Mouse (Mus musculus): ENCODE results near the gene Vamp2. TPM values are rescaled to one million over a fixed set of nuclear protein-coding genes. Genes with fewer than 3 reads are reported as not detected.

Vamp2 gene
- polyA plus RNA-seq, 3 experiments from 2014 or later = 26.9 to 31.5 (median 27.3) TPM

DNA sequence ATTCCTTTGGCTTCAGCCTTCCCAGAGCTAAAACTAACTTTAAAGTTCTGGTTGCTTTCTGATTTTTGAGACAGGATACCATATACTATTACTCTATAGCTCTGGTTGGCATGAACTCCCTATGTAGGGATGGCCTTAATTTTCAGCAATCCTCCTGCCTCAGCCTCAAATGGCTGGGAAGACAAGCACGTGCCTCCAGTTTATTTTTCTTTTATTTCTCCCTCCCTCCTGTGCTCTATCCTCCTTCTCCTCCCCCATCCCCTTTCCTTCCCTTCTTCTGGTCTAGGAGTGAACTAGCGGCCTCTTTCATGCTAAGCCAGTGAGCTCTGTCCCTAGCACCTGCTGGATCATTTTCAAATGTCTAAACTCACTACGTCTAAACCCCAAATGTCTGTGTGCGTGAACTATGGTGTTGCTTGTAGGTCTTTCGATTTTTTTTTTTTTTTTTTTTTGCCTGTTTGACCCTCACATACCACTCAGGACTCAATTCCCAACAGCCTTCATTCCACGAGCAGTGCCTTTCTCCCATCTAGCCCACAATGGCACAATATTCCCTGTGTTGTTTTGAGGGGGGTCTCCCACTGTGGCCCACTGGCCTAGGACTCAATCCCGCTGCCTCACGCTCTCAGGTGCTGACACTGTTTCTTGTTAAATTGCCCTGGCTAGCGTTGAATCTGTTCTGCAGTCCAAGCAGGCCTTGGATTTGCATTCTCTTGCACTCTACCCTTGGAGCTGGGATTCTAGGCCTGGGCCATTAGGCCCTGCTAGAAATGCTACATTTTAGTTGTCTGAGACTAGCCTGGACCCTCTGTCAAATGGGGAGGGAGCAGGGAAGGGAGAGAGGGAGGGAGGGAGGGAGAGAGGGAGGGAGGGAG is 23.8 kb upstream of the Vamp2 start:
- ATAC-seq = no peak

DNA sequence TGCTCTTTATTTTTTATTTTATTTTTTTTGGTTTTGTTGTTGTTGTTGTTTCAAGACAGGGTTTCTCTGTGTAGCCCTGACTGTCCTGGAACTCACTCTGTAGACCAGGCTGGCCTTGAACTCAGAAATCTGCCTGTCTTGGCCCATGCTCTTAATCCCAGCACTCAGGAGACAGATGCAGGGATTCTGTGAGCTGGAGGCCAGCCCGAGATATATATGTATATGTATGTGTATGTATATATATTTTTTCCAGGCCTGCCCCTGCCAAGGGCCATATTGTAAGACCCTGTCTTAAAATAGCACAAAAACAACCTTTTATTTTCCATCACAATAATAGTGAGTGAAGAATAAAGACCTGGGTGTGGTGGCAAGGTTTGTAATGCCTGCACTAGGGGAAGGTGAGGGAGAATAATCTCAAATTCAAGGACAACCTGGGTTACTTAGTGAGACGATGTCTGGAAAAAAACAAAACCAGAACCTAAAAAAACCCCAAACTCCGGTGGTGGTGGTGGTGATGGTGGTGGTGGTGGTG is 22.8 kb upstream of the Vamp2 start:
- ATAC-seq = no peak

DNA sequence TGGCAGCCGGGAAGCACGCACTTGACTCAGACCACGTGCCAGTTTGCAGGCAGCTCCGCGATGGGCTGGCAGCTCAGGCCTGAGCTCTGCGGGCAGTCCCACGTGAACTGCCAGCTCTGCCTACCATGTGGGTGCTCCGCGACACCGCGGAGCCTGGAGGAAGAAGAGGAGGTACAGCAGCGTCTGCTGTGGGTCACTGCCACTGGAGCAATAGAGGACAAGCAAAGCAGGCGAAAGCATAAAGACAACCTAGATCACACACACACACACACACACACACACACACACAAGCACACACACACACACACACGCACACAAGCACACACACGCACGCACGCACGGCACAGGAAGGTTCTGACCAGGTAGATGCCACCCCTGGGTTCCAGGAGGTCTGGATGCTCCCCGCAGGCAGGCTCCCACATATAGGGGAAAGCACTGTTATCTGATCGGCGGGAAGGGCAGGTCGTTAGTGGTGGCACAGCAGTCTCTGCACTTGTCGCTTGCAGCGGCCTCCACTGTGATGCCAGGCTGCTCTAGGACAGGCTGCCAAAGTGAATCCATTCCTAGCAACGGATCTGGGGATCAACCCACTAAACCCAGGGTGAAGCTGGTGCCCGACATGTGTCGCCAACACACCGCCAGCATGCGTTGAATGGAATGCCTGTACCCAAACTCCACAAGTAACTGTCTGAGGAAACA is 22.0 kb upstream of the Vamp2 start:
- no peak for ATAC-seq

DNA sequence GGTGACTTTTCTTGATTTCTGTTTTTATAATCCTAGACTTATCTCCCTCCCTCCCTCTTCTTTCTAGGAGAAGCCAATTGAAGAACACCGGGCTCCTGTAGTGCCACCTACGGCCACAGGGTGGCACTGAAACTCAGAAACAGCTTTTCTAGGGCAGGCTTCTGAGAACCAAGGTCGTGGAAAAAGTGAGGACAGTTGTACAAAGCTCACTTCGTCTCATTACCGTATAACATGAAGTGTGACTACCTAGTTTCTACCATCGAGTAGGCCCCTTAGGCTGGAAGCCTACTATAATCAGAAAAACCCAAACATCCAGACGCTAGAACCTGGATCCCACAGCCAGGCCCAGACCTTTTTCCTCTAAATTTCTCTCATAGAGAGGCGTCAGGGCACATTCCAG is 21.3 kb upstream of the Vamp2 start:
- no peak for ATAC-seq

DNA sequence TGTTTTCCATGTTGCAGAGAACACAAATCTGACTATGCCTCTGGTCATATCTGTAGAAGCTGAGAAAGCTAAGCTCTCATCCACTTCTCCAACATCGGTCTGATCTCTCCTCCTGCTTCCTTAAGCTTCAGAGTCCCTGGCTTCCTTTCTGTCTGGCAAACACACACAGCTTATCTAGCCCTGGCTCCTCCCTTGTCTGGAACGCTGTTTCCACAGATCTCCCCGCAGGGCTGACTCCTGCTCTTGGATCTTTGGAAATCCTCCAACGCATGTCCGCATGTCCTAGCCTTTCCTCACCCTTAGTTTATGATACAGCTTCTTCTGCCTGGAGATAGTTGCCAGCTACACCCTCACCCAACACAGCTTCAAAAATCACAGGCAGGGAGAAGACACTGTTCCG is 20.7 kb upstream of the Vamp2 start:
- no peak for ATAC-seq

DNA sequence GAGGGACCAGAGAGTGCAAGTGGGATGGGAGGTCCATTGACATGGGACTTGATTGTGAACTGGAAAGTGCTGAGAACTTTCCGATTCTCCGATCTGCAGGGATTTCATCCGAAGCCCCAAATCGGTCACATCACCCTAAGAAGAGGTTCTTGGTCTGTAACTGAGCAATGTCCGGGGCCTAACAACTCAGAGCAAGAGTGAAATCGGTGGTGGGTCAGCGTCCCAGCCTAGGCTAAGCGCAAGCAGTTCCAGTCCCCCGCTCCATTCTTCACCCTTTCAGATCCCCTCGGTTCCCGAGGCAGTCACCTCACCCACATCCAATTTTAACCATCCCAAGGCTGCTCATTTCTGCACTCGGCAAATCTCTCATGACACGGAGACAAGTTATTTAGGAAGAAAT is 18.2 kb upstream of the Vamp2 start:
- ATAC-seq = no peak

DNA sequence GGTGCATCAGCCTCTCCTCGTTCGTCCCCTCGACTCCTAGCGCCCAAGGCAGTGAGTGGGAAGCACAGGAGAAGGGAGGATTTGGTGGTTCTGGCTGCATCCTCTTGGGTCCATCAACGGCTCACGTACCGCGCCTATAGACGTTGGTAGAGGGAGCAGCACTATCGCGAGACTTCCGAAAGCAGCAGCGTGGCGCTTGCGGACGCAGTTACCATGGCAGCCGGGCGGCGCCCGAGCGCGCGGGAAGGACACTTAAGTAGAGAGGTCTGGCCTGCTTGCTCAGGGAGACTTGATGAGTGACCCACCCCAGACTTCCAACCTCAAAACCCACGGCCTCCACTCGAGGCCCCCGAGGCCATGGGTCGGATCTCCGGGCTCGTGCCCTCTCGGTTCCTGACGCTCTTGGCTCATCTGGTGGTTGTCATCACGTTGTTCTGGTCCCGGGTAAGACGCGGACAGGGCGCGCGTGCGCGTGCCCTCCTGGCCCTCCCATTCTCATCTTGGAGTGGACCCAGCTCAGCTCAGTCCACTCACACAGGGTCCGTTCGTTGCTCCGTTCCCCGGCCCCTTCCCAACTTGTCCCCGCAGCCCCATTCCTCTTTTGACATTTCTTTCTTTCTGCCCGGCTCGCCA is 17.6 kb upstream of the Vamp2 start, which contains the start of gene Tmem107:
Gene Tmem107 (plus strand): TSS at position 217 of the 633 bp plus-strand sequence.
- peak; percentile 80 for ATAC-seq

DNA sequence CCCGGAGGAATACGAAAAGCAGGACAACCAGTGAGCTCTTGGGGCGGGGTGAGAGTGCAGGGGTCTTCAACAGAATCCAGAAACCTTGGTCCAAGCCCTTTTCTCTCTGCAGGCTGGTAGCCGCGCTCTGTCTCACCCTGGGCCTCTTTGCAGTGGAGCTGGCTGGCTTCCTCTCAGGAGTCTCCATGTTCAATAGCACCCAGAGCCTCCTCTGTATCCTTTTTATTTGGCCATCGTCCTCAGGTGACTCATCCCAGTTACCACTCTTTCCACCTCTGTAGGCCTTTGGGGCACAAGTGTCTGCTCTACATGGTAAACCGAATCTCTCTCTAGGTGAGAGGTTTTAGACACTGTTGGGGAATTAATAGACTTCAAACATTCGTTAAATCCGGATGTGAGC is 17.0 kb upstream of the Vamp2 start:
- no peak for ATAC-seq

DNA sequence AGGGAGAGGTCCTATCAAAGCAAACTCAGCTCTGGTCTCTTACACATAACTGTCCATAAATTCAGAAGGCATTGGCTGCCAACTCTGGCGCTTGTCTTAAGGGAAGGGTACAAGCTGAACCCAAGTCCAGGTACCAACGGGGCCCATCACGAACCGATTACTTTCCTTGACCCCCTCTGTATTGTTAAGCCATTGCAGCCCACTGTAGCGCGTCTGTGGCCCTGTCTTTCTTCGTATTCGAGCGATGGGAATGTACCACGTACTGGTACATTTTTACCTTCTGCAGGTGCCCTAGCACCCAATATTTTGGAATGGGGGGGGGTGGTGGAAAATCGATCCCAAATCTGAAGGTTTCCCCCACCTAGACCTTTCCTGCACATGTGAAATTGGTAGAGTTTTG is 16.1 kb upstream of the Vamp2 start:
- ATAC-seq = no peak

DNA sequence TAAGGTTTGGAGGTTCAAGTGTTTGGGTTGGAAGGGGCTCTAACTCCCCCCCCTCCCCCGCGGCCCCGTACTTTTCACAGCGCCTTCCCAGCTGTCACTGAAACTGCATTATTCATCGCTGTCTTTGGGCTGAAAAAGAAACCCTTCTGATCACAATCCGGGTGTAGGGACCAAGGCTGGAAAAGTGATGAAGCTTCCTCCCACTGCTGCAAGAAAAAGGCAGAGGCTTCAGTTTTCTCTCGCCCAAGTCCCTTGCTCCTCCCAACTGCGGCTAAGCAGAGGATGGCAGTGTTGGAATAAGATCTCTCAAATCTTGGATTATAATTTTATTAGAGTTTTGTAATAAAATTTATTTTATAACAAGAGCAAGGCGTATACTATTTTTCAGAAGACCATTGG is 15.6 kb upstream of the Vamp2 start:
- ATAC-seq = no peak

DNA sequence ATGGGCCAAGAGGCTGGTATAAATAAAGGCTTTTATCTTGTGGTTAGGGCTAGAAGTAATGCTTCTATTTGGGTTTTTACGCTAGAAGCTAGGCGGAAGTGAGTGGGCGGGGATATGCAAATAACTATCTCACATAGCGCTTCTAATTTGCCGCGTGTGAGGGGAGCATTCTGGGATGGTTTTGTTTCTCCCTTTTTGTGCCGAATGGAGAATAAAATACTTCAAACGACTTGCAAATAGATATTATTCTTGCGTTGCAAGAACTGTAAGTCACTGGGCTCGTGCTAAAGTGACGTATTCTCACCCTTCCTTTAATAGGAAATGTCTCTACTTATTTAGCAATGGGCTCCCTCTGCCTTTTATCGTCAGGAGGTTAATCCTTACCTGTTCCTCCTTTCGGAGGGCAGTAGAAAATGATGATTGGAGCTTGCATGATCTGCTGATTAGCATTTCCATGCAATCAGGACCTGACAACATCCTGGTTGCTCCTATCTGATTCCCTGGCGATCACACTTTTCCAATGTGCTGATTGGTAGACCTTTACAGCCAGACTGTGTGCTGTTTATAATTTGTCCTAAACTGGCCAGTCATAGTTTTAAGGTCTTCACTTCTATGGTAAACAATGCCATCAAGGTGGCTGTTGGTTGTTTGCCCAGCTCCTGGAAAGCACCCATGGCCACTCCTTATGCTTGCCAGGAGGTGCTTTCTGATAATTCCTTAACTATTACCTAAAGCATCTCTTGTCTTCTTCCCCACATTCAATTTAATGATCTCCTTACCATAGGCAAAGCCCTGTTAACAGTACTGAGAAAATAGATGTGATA is 15.0 kb upstream of the Vamp2 start:
- ATAC-seq = peak; percentile 76

DNA sequence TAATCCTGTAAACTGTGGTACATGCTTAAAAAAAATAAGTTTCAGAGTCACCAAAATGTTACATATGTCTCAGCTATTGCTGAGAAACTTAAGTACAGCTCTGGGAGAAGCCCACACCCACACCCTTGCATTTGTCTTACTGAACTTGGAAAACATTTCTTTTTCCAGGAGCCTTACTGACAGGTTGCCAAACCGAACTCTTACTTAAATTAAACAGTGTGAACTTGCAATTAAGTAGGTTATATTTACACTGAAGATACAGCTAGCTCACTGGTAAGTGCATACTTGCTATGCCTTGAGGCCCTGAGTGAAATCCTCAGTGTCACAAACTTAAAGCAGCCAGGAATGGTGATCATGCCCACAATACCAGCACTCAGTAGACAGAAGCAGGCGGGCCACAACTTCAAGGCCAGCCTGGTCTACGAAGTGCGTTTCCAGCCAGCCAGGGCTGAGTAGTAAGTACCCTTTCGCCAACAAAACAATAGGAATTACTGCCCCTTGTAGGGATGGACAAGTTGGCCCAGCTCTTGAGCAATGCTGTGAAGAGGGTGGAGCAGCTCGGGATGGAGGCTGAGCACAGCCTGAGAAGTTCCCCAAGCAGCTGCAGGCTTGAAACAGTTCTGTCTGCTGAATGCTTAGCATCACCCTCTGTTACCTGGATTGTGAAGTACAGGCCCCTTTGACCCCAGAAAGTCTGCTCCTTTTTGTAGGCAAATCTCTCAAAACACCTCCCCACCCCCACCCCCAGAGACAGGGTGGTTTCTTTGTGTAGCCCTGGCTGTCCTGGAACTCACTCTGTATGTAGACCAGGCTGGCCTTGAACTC is 14.1 kb upstream of the Vamp2 start:
- no peak for ATAC-seq

DNA sequence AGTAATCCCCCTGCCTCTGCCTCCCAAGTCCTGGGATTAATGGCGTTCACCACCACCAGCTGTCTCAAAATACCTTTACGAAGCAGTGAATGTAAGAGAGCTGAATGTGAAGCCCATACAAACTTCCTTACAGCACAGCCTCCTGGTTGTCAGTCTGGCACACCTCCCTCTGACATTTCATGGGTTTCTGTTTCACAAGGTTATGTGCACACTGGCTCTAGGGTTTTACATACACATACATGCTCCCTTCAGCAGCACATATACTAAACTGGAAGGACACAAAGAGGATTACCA is 13.6 kb upstream of the Vamp2 start:
- no peak for ATAC-seq

DNA sequence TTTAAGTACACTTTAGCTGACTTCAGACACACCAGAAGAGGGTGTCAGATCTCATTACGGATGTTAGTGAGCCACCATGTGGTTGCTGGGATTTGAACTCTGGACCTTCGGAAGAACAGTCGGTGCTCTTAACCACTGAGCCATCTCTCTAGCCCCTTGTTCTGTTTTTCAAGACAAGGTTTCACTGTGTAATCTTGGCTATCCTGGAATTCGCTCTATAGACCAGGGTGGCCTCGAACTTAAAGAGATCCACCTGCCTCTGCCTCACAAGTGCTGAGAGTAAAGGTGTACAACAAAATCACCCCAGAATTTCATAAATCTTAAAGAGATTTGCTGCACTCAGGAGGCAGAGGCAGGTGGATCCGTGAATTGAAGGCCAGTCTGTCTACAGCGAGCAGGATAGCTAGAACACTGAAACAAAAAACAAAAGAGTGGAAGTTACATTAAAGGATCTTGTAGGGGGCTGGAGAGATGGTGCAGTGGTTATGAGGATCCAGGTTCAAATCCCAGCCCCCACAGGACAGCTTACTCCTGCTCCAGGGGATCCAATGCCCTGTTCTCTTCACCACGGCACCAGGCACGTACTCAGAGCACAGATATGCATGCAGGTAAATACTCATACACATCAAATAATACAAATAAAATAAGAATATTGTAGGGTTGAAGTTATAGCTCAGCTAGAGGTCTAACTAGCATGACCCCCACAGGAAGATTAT is 12.4 kb upstream of the Vamp2 start:
- no peak for ATAC-seq

DNA sequence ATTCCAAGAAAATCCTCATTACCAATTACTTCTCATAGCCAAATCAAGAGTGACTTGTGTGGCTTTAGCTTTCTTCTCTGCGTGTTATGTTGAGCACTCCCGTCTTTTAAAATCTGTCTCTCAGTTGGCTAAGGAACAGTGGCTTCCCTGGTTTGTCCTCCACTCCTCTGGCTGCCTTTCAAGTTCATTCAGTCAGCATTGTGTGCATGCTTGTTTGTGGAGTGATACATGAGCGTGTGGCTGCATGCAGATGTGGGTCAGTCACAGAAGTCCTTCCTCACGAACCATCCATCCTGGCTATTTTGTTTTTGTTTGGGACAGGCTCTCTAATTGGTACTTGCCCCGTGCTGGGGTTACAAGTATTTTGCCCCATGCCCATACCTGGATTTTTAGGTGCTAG is 11.7 kb upstream of the Vamp2 start:
- ATAC-seq = no peak

DNA sequence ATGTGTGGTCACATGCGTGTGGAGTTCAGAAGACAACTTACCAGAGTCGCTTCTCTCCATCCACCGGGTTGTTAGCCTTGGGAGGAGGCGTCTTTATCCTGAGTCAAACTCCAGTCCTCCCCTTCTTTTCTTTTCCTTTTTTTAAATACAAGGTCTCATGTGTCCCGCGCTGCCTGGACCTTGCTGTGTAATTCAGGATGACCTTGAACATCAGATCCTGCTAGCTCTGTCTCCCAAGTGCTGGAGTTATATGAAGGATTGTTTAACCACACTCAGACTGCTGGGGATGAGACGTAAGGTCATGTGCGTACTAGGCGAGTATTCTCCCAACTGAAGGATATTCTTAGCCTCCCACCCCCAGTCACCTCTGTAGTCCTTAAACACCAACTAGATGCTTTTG is 11.0 kb upstream of the Vamp2 start:
- no peak for ATAC-seq

DNA sequence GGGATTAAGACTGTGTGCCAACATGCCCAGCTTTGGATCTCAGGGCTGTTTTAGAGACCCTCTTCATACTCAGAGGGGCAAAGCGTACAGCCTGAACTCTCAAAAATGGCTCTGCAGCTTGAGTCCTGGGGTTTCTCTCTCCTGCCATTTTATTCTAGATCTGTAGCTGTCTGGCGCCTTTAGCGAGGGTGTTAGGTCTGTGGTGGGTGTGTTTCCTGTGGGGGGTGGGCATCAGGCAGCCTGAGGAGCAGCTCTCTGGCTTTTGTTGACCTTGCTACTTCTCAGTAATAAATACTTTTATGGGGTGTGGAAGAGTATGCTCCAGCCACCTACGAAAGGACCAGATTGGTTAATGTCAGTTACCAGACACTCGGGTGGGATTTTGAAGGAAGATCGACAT is 10.2 kb upstream of the Vamp2 start:
- no peak for ATAC-seq

DNA sequence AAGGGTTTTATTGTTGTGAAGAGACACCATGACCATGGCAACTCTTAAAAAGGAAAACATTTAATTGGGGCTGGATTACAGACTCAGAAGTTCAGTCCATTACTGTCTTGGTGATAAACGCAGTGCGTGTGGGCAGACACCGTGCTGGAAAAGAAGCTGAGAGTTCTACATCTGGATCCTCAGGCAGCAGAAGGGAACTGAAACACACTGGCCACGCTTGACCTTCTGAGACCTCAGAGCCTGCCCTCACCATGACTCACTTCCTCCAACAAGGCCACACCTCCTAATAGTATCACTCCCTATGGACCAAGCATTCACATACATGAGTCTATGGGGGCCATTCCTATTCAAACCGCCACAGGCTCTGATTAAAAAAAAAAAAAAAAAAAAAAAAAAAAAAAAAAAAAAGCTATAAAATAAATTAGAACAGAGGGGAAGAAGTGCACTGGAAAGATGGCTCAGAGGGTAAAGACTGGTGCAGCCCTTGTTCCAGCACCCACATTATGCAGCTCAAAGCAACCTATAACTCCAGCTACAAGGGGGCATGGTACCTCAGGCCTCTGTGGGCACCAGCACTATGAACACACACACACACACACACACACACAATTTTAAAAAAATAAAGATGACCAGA is 9.4 kb upstream of the Vamp2 start:
- no peak for ATAC-seq

DNA sequence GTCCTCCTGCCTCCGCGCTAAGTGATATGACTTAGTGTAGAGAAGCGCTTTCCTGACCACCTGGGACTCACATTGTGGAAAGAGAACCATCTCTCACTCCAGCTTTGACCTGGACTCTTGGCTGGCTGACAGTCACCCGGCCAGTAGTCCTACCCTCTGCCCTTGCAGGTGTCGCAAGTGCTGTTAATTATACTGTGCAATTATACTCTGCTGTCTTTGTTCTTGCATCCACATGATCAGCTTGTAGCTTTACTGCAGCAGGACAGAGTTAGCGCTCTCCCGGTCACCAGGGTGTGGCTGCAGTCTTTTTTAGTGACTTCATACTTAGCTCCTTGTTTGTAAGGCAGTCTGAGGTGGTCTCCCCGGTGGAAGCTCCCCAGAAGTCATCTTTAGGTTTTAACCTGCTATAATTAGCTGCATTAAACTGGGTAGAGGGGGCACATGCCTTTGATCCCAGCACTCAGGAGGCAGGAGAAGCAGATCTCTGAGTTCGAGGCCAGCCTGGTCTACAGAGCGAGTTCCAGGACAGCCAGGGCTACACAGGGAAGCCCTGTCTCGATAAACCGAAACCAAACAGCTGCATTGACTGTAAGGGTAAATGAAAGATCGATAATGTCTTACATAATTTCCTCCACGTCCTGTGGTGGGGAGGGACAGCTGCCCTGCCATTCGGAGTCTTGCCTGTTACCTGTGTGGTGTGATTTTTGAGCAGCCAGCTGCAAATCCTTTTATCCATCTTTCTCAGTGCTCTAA is 8.0 kb upstream of the Vamp2 start:
- no peak for ATAC-seq

DNA sequence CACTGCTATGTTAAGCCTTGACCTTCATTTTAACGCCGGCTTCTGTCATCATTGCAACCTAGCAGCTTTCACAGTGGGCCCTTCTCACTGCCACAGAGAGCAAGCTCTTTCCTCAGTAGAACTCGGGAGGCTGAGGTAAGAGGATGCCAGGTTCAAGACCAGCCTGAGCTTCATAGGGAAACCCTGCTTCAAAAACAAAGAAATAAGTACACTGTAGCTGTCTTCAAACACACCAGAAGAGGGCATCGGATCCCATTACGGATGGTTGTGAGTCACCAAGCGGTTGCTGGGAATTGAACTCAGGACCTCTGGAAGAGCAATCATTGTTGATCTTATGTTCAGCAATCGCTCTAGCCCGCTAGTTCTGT is 7.5 kb upstream of the Vamp2 start:
- no peak for ATAC-seq

All from inflammation-experienced regulatory T-cells, adult 6 months (primary cell).